Mouse (Mus musculus) CD4-positive, CD25-positive, alpha-beta regulatory T cell, adult 2 months (primary cell): ENCODE measurements at regions not wholly inside any gene's neighbourhood (a gene's known extent, or its start where the extent isn't known, plus 50 kb on each side); places are given as distances from the start of the nearest gene placed in this dataset.

ENCODE experiments used
- DNase-seq: peaks from one replicate; pipeline ENCODE4 v3.0.0-alpha.2; 2012; ENCODE audit warnings: low read depth, low spot score

- no peak for DNase-seq
Observed at GRCm38 (mm10) chr9:67698796-67699195, 60.4 kb upstream of the C2cd4b start.

GRCm38 (mm10) chr9:67699846-67700579 is 59.2 kb upstream of the C2cd4b start:
- no peak for DNase-seq

- DNase-seq = no peak
Observed at GRCm38 (mm10) chr9:67708246-67708960, 50.8 kb upstream of the C2cd4b start.
